Comparison of ENCODE assay signal across 1 mouse cellular context in genomic region chr16:55974903-55975285, GRCm38 (mm10).
TF ChIP-seq lines count a peak whose summit lies in the region.

No protein-coding gene starts in this region.

TF ChIP-seq in MEL, 35 proteins besides CTCF, POLR2A, EP300 and RAD21 (continued from another document):
- TF ChIP-seq ETS1 (IDR thresholded peaks at IDR 0.05; ENCODE audit: low read depth, low read length) (no peak), MYC (IDR thresholded peaks at IDR 0.05; ENCODE audit: low read depth, low read length) (no peak), MXI1 (IDR thresholded peaks at IDR 0.05; ENCODE audit: low read depth, low read length) (peak; percentile 98)
